Mouse (Mus musculus) stomach, embryonic 14.5 days (tissue): ENCODE results near the gene Syne1. TPM values are rescaled to one million over a fixed set of nuclear protein-coding genes. Genes with fewer than 3 reads are reported as not detected.

Experiments
- ATAC-seq: fragments of 200-750 bp; cut with Nextera tagmentation; 2 replicates; pipeline ENCODE4 v1.8.0; 2017; ENCODE audit warnings: low read depth, moderate TSS enrichment; ENCODE audit not compliant: insufficient number of reproducible peaks, insufficient read depth, low FRiP score
- H3K27ac ChIP-seq: fragments of 300-500 bp; sonication (generic); 2 replicates; pipeline ENCODE4 v1.5.1; 2014; ENCODE audit warnings: mild to moderate bottlenecking, low read length, moderate library complexity, mixed read lengths
- H3K27me3 ChIP-seq: fragments of 300-500 bp; sonication (generic); 2 replicates; pipeline ENCODE4 v1.6.1; 2014; ENCODE audit warnings: low read length, control low read depth, mixed read lengths; ENCODE audit not compliant: control insufficient read depth, insufficient read depth
- H3K36me3 ChIP-seq: fragments of 300-500 bp; sonication (generic); 2 replicates; pipeline ENCODE4 v1.6.1; 2014; ENCODE audit warnings: mild to moderate bottlenecking, control low read depth, low read length, moderate library complexity, mixed read lengths; ENCODE audit not compliant: control insufficient read depth, insufficient read depth
- H3K4me1 ChIP-seq: fragments of 300-500 bp; sonication (generic); 2 replicates; pipeline ENCODE4 v1.6.1; 2014; ENCODE audit warnings: low read length, control low read depth, mixed read lengths; ENCODE audit not compliant: control insufficient read depth, insufficient read depth
- H3K4me2 ChIP-seq: fragments of 300-500 bp; sonication (generic); replicated peaks from 2 replicates; pipeline ENCODE4 v1.6.1; 2014; ENCODE audit warnings: low read depth, low read length, control low read depth
- H3K4me3 ChIP-seq: fragments of 300-500 bp; sonication (generic); 2 replicates; pipeline ENCODE4 v1.5.1; 2014; ENCODE audit warnings: low read depth, low read length, control low read depth
- H3K9ac ChIP-seq: fragments of 300-500 bp; sonication (generic); replicated peaks from 2 replicates; pipeline ENCODE4 v1.6.1; 2014; ENCODE audit warnings: low read depth, mild to moderate bottlenecking, control low read depth, low read length, moderate library complexity, mixed read lengths
- H3K9me3 ChIP-seq: fragments of 300-500 bp; sonication (generic); 2 replicates; pipeline ENCODE4 v1.6.1; 2016; ENCODE audit warnings: low read depth, low read length, control low read depth; ENCODE audit not compliant: control insufficient read depth
- WGBS: fragments of 180-500 bp; shearing (Covaris S2); extraction: QIAGEN DNeasy Blood & Tissue Kit; methylation state at CpG from one replicate; pipeline ENCODE4 v1.1.7; 2014; 5-methylcytosine and 5-hydroxymethylcytosine counted together
- polyA plus RNA-seq: library from polyadenylated mRNA; unstranded; fragments of >200 nt; fragmentation: Nextera tagmentation; extraction: Ambion mirVana; gene quantifications from 2 replicates; pipeline ENCODE4 v1.2.1, GENCODE M21; 2014

Syne1 gene
- polyA plus RNA-seq, 1 experiment from 2014 or later = 19.9 TPM

DNA sequence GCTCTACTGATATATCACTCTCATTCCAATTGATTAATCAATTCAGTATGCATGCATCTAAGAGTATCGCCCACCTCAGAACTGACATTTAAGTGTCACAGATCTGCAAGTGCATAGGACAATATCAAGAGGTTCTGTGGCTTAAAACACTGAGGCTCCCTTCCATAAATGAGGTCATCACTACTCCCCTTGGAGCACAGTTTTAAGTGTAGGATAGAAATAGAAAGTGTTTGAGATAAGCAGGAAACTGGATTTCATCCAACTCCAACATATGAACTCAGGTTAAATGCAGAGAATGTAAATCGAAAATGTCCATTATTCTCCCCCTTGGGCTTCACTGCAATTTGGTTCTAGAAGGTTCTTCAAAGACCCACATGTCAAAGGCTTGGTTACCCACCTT is 492.4 kb downstream of the Syne1 start:
- 85% methylated on average over 2 of the region's 2 CpGs for WGBS
- H3K4me1 ChIP-seq = no peaks in the 10 kb centered on the region
- ATAC-seq = no peak
- H3K27me3 ChIP-seq = no peaks in the 10 kb centered on the region
- no peak overlapping the region for H3K9ac ChIP-seq
- peaks cover 2% of the 10 kb centered on the region; the same call in 1 of the 2 replicates for H3K36me3 ChIP-seq
- no peak overlapping the region for H3K4me2 ChIP-seq
- H3K4me3 ChIP-seq = no peak overlapping the region
- H3K9me3 ChIP-seq = no peaks in the 10 kb centered on the region
- no peak overlapping the region for H3K27ac ChIP-seq

DNA sequence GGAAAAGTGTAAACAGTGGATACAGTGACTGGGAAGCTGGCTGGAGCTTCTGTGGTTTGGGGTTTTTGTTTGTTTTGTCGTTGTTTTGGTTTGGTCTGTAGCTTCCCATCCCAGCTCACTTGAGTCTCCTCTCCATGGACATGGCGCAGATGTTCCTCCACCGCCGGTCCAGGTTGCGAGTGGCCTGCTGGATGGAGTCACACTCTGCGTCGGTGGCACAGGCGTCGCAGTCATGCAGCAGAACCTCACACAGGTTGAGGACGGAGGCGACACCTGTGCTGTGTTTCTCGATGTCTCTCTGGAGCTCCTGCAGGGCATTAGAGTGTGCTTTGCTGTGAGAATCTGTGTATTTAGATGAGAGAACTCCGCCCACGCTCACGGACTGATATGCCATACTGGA is 493.6 kb downstream of the Syne1 start:
- Histone ChIP-seq H3K9ac (no peak overlapping the region), H3K36me3 (peaks cover 2% of the 10 kb centered on the region; the same call in 1 of the 2 replicates), H3K9me3 (no peaks in the 10 kb centered on the region), H3K4me1 (no peaks in the 10 kb centered on the region), H3K4me3 (no peak overlapping the region), H3K27ac (no peak overlapping the region), H3K27me3 (no peaks in the 10 kb centered on the region), H3K4me2 (no peak overlapping the region)
- 93% methylated on average over 15 of the region's 15 CpGs for WGBS
- no peak for ATAC-seq

DNA sequence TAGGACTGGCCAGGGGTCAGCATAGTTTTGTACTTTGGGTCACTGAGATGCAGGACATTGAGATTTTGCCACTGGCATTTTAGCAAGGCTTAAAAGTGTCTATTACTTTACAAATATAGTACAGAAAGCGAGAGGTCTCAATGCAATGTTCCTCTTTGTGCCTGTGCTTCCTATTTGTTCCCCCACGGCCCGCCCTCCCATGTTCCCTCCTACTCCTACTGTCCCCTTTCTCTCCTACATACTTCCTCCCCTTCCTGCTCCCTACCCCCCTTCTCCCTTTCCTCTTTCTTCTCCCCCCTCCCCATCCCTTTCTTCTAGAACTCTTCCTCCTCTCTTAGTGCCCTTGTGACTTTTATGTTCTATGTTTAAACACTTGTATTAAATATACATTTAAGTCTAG is 494.3 kb downstream of the Syne1 start:
- no peak overlapping the region for H3K27ac ChIP-seq
- H3K9me3 ChIP-seq = no peaks in the 10 kb centered on the region
- H3K4me1 ChIP-seq = no peaks in the 10 kb centered on the region
- H3K27me3 ChIP-seq = no peaks in the 10 kb centered on the region
- no peak overlapping the region for H3K9ac ChIP-seq
- peaks cover 6% of the 10 kb centered on the region; the same call in 1 of the 2 replicates for H3K36me3 ChIP-seq
- no peak overlapping the region for H3K4me2 ChIP-seq
- no peak for ATAC-seq
- 77% methylated on average over 3 of the region's 3 CpGs for WGBS
- no peak overlapping the region for H3K4me3 ChIP-seq

DNA sequence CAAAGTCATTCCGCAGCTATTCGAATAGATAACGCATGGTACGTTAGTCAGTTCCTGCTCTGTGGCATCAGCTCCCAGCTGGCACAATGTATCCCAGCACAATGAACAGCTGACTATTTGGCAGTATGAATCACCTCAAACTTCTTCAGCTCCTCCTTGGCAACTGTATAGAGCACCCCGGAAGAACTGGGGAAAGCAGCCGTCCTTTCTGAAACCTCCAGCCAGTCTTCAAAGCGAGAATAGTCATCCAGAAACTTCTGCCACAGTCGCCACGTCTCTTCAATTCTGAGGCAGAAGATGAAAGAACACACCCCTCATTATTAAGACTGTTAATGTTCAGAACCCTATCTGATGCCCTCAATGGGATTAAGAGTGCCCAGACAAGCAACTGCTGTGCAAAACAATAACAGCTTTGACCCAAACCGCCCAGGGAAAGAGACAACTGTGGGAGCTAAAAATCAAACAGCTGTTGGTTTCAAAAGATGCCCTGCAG is 495.0 kb downstream of the Syne1 start:
- WGBS = 91% methylated on average over 10 of the region's 10 CpGs
- Histone ChIP-seq H3K9me3 (no peaks in the 10 kb centered on the region), H3K36me3 (peaks cover 6% of the 10 kb centered on the region; the same call in 1 of the 2 replicates)

DNA sequence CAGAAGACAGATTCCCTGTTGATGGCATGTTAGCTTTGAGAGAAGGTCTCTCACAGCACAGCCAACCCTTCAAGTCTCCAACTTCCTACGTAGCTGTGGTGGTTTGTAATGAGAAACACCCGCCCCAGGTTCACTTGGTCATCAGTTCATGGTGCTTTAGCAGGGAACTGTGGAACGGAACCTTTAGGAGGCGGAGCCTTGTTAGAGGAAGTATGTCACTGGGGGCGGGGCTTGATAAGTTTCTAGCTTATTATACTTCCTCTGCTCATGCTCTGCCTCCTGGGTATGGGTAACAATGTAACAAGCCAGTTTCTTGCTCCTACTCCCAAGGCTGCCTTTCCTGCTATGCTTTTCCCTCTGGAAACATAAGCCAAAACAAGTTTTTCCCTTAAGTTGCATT is 505.6 kb downstream of the Syne1 start:
- ATAC-seq = no peak
- Histone ChIP-seq H3K27me3 (no peaks in the 10 kb centered on the region), H3K4me1 (no peaks in the 10 kb centered on the region), H3K9me3 (no peaks in the 10 kb centered on the region), H3K27ac (no peak overlapping the region), H3K9ac (no peak overlapping the region), H3K4me2 (no peak overlapping the region), H3K36me3 (peaks cover 30% of the 10 kb centered on the region), H3K4me3 (no peak overlapping the region)
- 89% methylated on average over 5 of the region's 5 CpGs for WGBS

More for the DNA sequence above, 495.0 kb downstream of the Syne1 start:
- ATAC-seq = no peak
- Histone ChIP-seq H3K27me3 (no peaks in the 10 kb centered on the region), H3K27ac (no peak overlapping the region), H3K4me3 (no peak overlapping the region), H3K9ac (no peak overlapping the region), H3K4me2 (no peak overlapping the region), H3K4me1 (no peaks in the 10 kb centered on the region)

DNA sequence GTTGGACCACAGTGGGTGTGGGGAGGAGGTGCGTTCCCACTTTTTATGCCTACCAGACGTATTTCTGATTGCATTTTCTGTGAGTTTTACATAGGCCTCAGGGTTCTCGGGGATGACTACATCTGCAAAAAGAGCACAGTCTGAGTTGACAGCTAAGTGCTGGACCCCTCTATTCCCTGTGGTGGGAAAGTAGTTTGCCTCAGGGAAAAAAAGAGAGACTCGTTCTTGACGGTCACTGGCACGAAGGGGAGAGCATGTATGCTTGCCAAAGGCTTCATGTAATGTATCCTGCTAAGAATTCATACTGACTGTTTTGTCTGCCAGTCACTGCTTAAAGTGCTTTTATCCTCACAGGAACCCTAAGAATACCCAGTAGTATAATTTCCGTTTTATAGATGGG is 506.1 kb downstream of the Syne1 start:
- no peak overlapping the region for H3K4me3 ChIP-seq
- peaks cover 30% of the 10 kb centered on the region for H3K36me3 ChIP-seq
- H3K9me3 ChIP-seq = no peaks in the 10 kb centered on the region
- H3K27me3 ChIP-seq = no peaks in the 10 kb centered on the region
- WGBS = 92% methylated on average over 7 of the region's 7 CpGs
- no peak for ATAC-seq
- no peak overlapping the region for H3K4me2 ChIP-seq
- no peak overlapping the region for H3K9ac ChIP-seq
- no peaks in the 10 kb centered on the region for H3K4me1 ChIP-seq
- H3K27ac ChIP-seq = no peak overlapping the region

DNA sequence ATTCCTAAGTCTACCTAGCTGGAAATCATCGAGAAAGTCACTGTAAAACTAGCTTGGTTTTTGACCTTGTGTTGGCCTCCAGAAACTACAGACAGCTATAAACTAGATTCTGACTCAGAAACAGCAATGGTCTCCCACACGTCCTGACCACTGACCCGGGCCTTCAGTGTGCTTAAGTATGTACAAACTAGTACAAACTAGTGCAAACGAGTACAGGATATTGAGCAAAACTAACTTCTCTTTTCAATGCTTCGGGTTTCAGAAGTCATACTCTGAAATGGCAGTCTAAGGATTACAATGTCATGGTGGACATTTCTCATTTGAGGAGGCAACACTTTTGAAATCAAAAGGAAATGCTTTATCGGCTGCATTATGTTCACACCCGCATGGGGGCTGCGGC is 506.8 kb downstream of the Syne1 start:
- Histone ChIP-seq H3K27me3 (no peaks in the 10 kb centered on the region), H3K9ac (no peak overlapping the region), H3K36me3 (peaks cover 33% of the 10 kb centered on the region), H3K4me1 (no peaks in the 10 kb centered on the region), H3K27ac (no peak overlapping the region), H3K4me3 (no peak overlapping the region), H3K9me3 (no peaks in the 10 kb centered on the region), H3K4me2 (no peak overlapping the region)
- no peak for ATAC-seq
- 87% methylated on average over 8 of the region's 8 CpGs for WGBS

DNA sequence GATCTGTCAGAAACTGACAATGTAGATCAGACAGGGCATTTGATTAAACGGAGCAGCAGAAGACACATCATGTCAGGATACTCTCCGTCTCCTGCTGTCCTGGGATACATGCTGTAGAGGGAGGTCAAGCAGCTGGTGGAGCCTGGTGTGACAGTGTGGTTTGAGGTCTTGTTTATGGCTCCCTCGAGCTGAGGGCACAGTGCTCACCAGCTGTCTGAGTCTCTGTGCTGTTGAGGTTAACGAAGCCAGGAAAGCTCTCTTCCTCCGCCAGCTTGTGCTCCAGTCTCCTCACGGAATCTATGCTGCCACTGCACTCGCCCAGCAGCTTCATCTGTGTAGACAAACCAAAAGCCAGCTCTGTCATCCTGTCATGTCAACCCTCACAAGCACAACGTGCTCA is 510.0 kb downstream of the Syne1 start:
- peaks cover 27% of the 10 kb centered on the region for H3K36me3 ChIP-seq
- ATAC-seq = no peak

More for the DNA sequence above, 510.0 kb downstream of the Syne1 start:
- Histone ChIP-seq H3K9ac (no peak overlapping the region), H3K4me3 (no peak overlapping the region), H3K4me1 (no peaks in the 10 kb centered on the region), H3K4me2 (no peak overlapping the region), H3K27ac (no peak overlapping the region), H3K9me3 (no peaks in the 10 kb centered on the region), H3K27me3 (no peaks in the 10 kb centered on the region)
- WGBS = 70% methylated on average over 8 of the region's 8 CpGs
